Mouse (Mus musculus) spleen, postnatal 14 days (tissue): ENCODE results near the gene Mafk.

Source experiments
- DNase-seq, 2 experiments: peaks; one replicate each; pipeline ENCODE4 v3.0.0; 2021 to 2022; ENCODE audit warnings: low spot score in 2 of 2

The Mafk gene

GRCm38 (mm10) chr5:139796001-139796620, 4.8 kb downstream of the Mafk start:
- DNase-seq, result no peak

GRCm38 (mm10) chr5:139796900-139797299, 5.6 kb downstream of the Mafk start:
- DNase-seq, result no peak

GRCm38 (mm10) chr5:139797473-139798167, 6.3 kb downstream of the Mafk start:
- no peak for DNase-seq

GRCm38 (mm10) chr5:139798168-139798900, 7.0 kb downstream of the Mafk start:
- DNase-seq, result no peak

- DNase-seq, result no peak
Observed at GRCm38 (mm10) chr5:139799041-139799440, 7.7 kb downstream of the Mafk start.

GRCm38 (mm10) chr5:139799801-139800590, 8.7 kb downstream of the Mafk start:
- DNase-seq, result no peak

GRCm38 (mm10) chr5:139801231-139801630, 9.9 kb downstream of the Mafk start:
- no peak for DNase-seq

- DNase-seq, result no peak
Observed at GRCm38 (mm10) chr5:139801880-139802279, 10.6 kb downstream of the Mafk start.

GRCm38 (mm10) chr5:139803165-139803564, 11.9 kb downstream of the Mafk start:
- DNase-seq, result no peak

GRCm38 (mm10) chr5:139803601-139804102, 12.3 kb downstream of the Mafk start:
- DNase-seq, result peak; percentile 60 to 62

GRCm38 (mm10) chr5:139804107-139804551, 12.8 kb downstream of the Mafk start:
- DNase-seq, result peak; percentile 43 to 47

GRCm38 (mm10) chr5:139804573-139805111, 13.3 kb downstream of the Mafk start:
- no peak for DNase-seq

- DNase-seq, result no peak
Observed at GRCm38 (mm10) chr5:139805924-139806323, 14.6 kb downstream of the Mafk start.

- DNase-seq, result no peak
Observed at GRCm38 (mm10) chr5:139809397-139809796, 18.1 kb downstream of the Mafk start.

- no peak for DNase-seq
Observed at GRCm38 (mm10) chr5:139811677-139812397, 20.5 kb downstream of the Mafk start.

- no peak for DNase-seq
Observed at GRCm38 (mm10) chr5:139812398-139813125, 21.2 kb downstream of the Mafk start.

GRCm38 (mm10) chr5:139813126-139813490, 21.8 kb downstream of the Mafk start:
- DNase-seq, result no peak

- DNase-seq, result no peak
Observed at GRCm38 (mm10) chr5:139813963-139814381, 22.7 kb downstream of the Mafk start.

GRCm38 (mm10) chr5:139815964-139816363, 24.7 kb downstream of the Mafk start:
- DNase-seq, result no peak

GRCm38 (mm10) chr5:139816445-139816844, 25.1 kb downstream of the Mafk start:
- no peak for DNase-seq
